Mouse (Mus musculus) kidney, adult 2 months (tissue): ENCODE measurements around the gene Snrpb.

Source experiments
- CTCF ChIP-seq: fragments of 200-500 bp; conservative IDR thresholded peaks from 2 replicates; pipeline ENCODE4 v1.5.1; 2011; ENCODE audit warnings: low read depth, mild to moderate bottlenecking, control low read depth, low read length, moderate library complexity, mixed read lengths; ENCODE audit not compliant: insufficient read depth, insufficient read length
- POLR2A ChIP-seq: fragments of 200-500 bp; IDR thresholded peaks from one replicate; pipeline ENCODE4 v1.6.1; 2011; ENCODE audit warnings: low read depth, low read length, control low read depth

- TF ChIP-seq CTCF (no peak), POLR2A (no peak)
Measured at GRCm38 (mm10) chr2:130146089-130146668, 33.0 kb downstream of the Snrpb start.
